Mouse (Mus musculus) embryonic fibroblast, embryonic 13.5 days (primary cell): ENCODE measurements around the gene Cep128.
A peak's percentile ranks its signal among the peaks of the same experiment; 100 is the strongest.

Experiments
- CTCF ChIP-seq: IDR thresholded peaks from 2 replicates; pipeline ENCODE4 v1.5.1; 2011; ENCODE audit warnings: mild to moderate bottlenecking, control low read depth, low read length, moderate library complexity, borderline replicate concordance; ENCODE audit not compliant: insufficient read depth
- POLR2A ChIP-seq: IDR thresholded peaks from 2 replicates; pipeline ENCODE4 v1.6.1; 2011; ENCODE audit warnings: low read depth, mild to moderate bottlenecking, control low read depth, low read length, moderate library complexity

DNA sequence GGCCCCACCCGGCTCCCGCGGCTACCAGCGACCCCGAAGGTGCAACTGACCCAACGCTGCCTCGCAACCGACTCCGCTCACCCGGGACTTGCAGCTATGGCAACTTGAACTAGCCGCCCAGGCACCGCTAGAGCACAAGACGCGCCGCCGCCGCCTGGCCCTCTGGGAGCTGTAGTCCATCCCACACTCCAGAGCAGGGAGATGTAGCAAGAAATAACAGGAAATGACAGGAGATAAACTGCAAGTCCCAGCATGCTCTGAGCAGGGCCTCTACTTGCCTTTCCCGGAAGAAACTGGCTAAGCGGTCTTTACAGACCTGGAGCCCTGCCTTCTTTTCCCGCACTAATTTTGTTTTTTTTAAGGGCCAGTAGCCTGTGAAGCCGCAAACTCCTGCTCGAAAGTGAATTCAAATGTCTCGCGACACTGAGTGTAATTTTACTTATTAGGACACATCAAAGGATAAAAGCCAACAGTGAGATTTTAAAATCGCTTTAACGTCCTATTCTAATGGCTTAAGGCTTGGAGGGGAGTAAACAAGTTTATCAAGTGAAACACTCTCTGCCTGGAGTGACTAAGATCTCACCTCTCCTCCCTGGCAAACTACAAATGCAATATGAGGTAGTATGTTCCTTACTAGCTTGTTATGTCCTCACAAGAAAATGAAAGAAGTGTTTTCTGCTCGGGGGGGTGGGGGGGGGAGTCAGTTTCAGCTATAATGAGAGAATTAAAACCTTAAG, at the start of gene Cep128, which contains the start of gene Tshr:
- TF ChIP-seq CTCF (no peak), POLR2A (peak; percentile 34)
